Mouse (Mus musculus) bone marrow macrophage, adult 2 months (primary cell): ENCODE measurements around the gene Ift43. TPM values are rescaled to one million over a fixed set of nuclear protein-coding genes. Genes with fewer than 3 reads are reported as not detected.

ENCODE experiments used
- H3K27ac ChIP-seq: 2 replicates; pipeline ENCODE4 v1.5.1; 2012; ENCODE audit warnings: low read depth, low read length; ENCODE audit not compliant: insufficient read depth
- H3K4me1 ChIP-seq: 2 replicates; pipeline ENCODE4 v1.6.1; 2012; ENCODE audit warnings: low read length; ENCODE audit not compliant: control insufficient read depth, insufficient read depth
- H3K4me3 ChIP-seq: 2 replicates; pipeline ENCODE4 v1.5.1; 2012; ENCODE audit warnings: mild to moderate bottlenecking, low read length, moderate library complexity; ENCODE audit not compliant: insufficient read depth
- CTCF ChIP-seq: IDR thresholded peaks from 2 replicates; pipeline ENCODE4 v1.5.1; 2012; ENCODE audit warnings: low read depth, mild to moderate bottlenecking, low read length, moderate library complexity
- POLR2A ChIP-seq: IDR thresholded peaks from 2 replicates; pipeline ENCODE4 v1.6.1; 2012; ENCODE audit warnings: mild to moderate bottlenecking, low read depth, low read length, borderline replicate concordance
- polyA plus RNA-seq: library from polyadenylated mRNA; stranded (reverse); fragments of >200 nt; gene quantifications from 2 replicates; pipeline ENCODE4 v1.2.4, GENCODE M21; 2012; ENCODE audit not compliant: missing spikeins, insufficient read depth, insufficient read length

Ift43 gene
- polyA plus RNA-seq, 1 experiment: 12.9 TPM

DNA sequence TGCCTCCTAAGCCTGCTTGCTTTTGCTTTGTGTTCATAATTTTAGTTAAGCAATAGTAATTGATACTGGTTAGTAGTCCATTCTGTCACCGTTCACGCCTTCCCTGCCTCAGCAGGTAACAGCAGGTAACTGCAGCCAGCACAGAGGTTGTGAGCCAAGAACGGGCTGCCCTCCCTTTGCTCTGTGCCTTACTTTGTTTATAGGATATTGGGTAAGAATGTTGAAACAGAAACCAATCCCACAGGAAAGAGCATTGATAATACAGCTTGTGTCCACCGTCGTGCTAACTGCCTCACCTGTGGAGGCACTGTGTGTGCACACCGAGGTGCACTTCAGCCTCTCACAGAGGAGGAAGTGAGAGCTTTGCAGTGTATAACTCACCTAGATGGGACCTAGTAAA is 66.7 kb downstream of the Ift43 start:
- TF ChIP-seq CTCF (no peak), POLR2A (no peak)
- Histone ChIP-seq H3K4me1 (peaks cover 26% of the 10 kb centered on the region), H3K27ac (no peak overlapping the region), H3K4me3 (no peak overlapping the region)

DNA sequence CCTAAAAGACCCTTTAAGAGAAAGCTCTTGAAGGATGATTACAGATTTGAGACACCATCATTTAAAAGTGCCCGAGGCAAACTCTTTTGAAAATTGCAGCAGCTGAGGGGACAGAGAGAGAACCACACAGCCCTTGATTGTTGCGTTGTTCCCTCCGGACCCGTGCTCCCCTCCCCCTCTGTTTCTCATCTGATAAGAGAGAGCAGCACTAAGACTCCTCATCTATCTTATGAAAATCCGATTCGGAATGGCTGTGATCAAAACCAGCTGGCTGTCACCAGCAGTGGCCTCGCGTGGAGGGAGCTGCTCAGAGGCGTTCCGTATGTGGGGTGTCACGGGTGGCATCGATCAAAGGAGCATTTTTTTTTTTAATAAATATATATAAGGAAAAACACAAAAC is 69.6 kb downstream of the Ift43 start:
- TF ChIP-seq CTCF: no peak
- no peak for TF ChIP-seq POLR2A
- no peak overlapping the region for H3K4me3 ChIP-seq
- H3K27ac ChIP-seq: no peak overlapping the region
- H3K4me1 ChIP-seq: peaks cover 6% of the 10 kb centered on the region; the same call in 1 of the 2 replicates

DNA sequence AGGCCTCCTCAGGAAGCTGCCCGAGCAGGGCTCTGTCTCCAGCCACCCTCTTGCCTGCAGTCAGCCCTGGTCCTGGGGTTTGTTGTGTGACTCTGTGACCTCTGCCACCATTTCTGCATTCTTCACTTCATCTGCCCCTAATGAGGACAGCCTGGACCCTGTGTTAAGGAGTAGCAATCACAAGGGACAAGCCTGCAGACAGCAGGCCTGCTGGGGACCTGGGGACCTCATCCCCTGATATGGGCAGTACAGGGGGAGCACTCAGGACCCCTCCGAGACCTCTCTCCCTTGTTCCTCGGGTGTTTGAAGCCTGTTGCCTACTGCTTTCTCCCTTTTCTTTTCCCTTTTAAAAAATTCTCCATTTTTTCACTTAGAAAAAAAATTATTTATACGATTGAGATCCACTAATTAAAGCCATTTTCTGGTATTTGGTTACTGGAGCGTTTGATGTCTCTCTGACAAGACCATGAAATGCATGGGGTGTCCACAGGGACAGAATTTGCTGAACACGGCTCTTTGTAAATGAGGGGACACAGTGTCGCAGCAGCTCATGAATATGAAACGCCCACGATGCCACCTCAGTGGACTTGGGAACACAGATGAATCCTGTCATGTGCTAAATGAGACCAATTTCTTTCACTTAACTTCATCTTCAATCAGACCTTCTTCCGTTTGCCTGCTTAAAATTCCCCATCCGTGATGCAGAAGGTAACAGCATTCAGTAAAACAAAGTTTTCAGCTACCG is 71.0 kb downstream of the Ift43 start:
- TF ChIP-seq POLR2A: no peak
- no peak for TF ChIP-seq CTCF
- no peak overlapping the region for H3K27ac ChIP-seq
- no peak overlapping the region for H3K4me3 ChIP-seq
- H3K4me1 ChIP-seq: no peaks in the 10 kb centered on the region

DNA sequence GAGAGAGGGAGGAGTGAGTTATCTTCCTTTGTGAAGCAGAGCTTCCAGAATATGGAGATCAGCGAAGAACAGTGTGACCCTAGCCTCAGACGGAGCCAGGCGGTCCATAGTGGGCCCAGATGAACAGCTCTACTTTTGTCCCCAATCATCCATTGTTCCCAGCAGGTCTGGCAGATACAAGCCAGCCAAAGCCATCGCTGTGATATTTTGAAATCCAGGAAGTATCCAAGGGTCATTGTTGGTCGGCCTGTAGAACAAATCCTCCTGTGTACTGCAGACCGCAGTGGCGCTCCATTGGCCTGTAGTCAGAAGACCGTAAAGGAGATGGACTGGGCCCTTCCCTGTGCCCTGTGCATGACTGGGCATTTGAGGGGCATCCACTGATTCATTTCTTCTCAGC is 72.8 kb downstream of the Ift43 start:
- no peak overlapping the region for H3K27ac ChIP-seq
- no peak for TF ChIP-seq POLR2A
- TF ChIP-seq CTCF: no peak
- no peaks in the 10 kb centered on the region for H3K4me1 ChIP-seq
- H3K4me3 ChIP-seq: no peak overlapping the region

DNA sequence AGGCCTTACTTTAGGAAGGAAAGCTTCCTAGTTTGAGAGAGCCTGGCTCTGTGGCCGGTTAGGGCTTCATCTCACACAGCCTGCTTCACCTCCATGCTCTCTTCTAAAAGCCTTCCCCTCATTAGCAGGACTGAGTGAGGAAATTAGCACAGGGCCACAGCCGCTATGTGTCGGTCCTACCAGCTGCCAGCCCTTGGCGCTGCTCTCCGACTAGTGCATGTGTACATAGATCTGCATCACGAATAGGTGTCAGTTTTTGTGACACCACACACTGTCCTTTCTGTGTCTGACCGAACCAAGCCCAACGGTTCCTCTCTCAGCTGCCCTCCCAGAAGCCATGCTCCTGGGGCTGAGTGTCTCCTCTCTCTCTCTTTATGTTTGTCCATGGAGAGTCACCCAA is 74.8 kb downstream of the Ift43 start:
- Histone ChIP-seq H3K4me1 (peaks cover 4% of the 10 kb centered on the region), H3K27ac (no peak overlapping the region), H3K4me3 (no peak overlapping the region)
- no peak for TF ChIP-seq POLR2A
- no peak for TF ChIP-seq CTCF

DNA sequence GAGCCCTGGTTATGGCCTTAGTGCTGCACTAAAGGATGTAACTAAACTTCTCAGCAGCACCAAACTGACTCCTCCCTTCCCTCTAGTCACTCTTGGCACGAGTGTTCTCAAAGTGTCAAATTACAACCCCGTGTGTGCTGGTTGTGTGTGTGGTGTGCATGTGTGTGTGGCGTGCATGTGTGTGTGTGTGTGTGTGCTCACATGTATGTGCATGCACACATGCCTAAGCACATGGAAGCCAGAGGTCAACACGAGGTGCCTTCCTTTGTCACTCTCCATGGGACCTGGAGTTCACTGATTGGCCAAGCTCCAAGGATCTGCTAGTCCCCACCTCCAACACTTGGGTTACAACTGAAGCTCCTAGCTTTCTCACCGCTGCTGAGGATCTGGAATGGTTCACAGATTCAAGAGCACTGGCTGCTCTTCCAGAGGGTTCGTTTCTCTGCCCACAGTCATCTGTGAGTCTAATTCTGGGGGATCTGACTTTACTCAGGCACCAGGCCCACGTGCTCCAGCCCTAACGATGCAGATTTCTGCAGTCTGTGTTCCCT is 75.6 kb downstream of the Ift43 start:
- H3K4me1 ChIP-seq: peaks cover 9% of the 10 kb centered on the region
- H3K4me3 ChIP-seq: no peak overlapping the region
- no peak for TF ChIP-seq CTCF
- TF ChIP-seq POLR2A: no peak
- H3K27ac ChIP-seq: no peak overlapping the region

DNA sequence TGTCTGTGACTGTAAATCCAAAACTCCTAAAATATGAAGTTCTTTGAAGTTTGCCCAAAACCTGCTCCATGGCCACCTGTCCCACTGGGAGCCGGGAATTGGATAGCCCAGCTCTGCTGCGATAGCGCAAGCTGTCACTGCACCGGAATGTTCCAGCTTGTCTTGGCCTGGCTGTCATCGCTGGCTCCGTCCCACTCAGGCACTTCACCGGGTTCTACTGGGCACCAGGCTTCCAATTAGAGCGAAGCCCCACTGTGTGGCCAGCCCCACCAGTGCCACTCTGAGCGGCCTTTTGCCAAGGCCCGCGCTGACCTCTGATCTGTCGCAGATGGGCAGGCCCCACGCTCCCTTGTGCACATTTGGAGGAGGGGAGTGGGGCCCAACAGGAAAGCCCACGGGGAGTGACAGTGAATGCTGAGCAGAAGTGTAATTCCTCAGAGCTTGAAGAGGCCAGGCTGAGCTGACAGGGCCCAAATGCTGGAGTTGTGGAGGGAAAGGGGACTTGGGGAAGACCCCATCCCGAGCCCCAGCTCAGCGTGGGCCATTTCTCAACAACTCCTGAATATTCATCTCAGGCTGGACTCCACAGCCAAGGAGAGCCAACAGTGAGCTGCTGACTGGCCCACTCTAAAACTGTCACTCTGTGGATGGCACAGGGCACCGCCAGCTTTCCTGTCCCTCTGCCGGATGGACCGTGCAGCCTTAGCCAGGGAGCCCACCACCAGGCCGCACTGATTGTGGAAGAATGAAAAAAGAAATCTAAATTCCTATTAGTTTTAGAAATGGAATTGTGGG is 76.5 kb downstream of the Ift43 start:
- TF ChIP-seq CTCF: no peak
- TF ChIP-seq POLR2A: no peak
- Histone ChIP-seq H3K27ac (no peak overlapping the region), H3K4me3 (no peak overlapping the region), H3K4me1 (peaks cover 18% of the 10 kb centered on the region)

DNA sequence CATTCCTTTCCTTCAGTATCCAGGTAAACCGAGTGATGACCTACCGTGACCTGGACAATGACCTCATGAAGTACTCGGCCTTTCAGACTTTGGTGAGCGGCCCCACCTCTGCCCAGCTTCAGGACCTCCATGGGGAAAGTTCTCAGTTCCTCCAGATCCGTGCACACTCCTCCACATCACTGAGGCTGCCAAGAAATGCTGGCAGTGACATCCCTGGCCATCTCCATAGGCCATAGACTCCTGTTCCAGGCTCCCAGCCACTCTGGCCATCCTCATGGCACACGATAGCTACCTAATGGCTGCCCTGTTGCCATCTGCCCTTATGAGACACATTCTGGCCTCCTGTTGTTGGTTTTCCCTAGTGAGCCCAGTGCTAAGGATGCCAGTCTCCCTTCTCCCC is 79.1 kb downstream of the Ift43 start:
- peaks cover 35% of the 10 kb centered on the region for H3K4me1 ChIP-seq
- no peak overlapping the region for H3K27ac ChIP-seq
- TF ChIP-seq POLR2A: no peak
- TF ChIP-seq CTCF: no peak
- no peak overlapping the region for H3K4me3 ChIP-seq

DNA sequence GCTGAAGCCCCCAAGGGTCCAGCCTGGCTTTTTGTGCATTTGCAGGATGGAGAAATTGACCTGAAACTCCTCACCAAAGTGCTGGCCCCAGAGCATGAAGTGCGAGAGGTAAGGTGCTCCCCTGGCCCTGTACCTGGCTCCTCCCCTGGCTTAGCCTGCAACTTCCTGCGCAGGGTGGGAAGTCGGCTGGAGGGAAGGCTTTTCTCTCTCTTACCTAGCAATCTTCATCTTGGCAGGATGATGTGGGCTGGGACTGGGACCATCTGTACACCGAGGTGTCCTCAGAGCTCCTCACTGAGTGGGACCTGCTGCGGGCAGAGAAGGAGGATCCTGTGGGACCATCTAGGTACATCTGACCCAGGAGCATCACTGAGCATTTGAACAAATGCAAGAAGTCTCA is 79.6 kb downstream of the Ift43 start:
- Histone ChIP-seq H3K4me1 (peaks cover 38% of the 10 kb centered on the region), H3K4me3 (no peak overlapping the region), H3K27ac (no peak overlapping the region)
- no peak for TF ChIP-seq CTCF
- no peak for TF ChIP-seq POLR2A
